Mouse (Mus musculus) ovary, adult 10 weeks (tissue): Measurements from ENCODE around the gene Edrf1. TPM values are rescaled to one million over a fixed set of nuclear protein-coding genes. Genes with fewer than 3 reads are reported as not detected.

ENCODE experiments used
- polyA plus RNA-seq: library from polyadenylated mRNA; stranded (reverse); fragments of 350-450 nt; fragmentation: Illumina TruSeq; extraction: RNeasy Lipid Tissue Mini Kit (QIAGEN cat#74804); gene quantifications from one replicate; pipeline ENCODE4 v1.2.3, GENCODE M21; 2014

The Edrf1 gene
- polyA plus RNA-seq = 34.8 TPM

GRCm38 (mm10) chr7:133637361-133638305 is at the start of gene Edrf1:
TSS of gene Edrf1 (plus strand) at chr7:133637543.

GRCm38 (mm10) chr7:133602058-133602457 is 35.3 kb upstream of the Edrf1 start, which contains the start of gene Tex36:
TSS of gene Tex36 (minus strand) at chr7:133602158.

GRCm38 (mm10) chr7:133679961-133680360 is 42.6 kb downstream of the Edrf1 start, which contains the start of gene Mmp21:
TSS of gene Mmp21 (minus strand) at chr7:133680061.

Other genes starting within 250 kb of the Edrf1 start
- gene Tex36, start 35.4 kb upstream of the Edrf1 start, polyA plus RNA-seq = not detected
- not detected for gene Mmp21, start 42.5 kb downstream of the Edrf1 start, polyA plus RNA-seq
- 93.3 TPM for gene Bccip, start 71.8 kb downstream of the Edrf1 start, polyA plus RNA-seq
- gene Uros, start 72.5 kb downstream of the Edrf1 start, polyA plus RNA-seq = 9.1 TPM
- 2.0 TPM for gene Fank1, start 139.3 kb downstream of the Edrf1 start, polyA plus RNA-seq
- gene Dhx32, start 145.2 kb downstream of the Edrf1 start, polyA plus RNA-seq = 8.4 TPM